Mouse (Mus musculus): ENCODE data around the gene Dusp11.
A peak's percentile ranks its signal among the peaks of the same experiment; 100 is the strongest.
"Not testable (repeated sequence)": the region's sequence is repeated elsewhere in the genome, so short reads cannot be mapped to it uniquely, and the experiment has no call there.

DNA sequence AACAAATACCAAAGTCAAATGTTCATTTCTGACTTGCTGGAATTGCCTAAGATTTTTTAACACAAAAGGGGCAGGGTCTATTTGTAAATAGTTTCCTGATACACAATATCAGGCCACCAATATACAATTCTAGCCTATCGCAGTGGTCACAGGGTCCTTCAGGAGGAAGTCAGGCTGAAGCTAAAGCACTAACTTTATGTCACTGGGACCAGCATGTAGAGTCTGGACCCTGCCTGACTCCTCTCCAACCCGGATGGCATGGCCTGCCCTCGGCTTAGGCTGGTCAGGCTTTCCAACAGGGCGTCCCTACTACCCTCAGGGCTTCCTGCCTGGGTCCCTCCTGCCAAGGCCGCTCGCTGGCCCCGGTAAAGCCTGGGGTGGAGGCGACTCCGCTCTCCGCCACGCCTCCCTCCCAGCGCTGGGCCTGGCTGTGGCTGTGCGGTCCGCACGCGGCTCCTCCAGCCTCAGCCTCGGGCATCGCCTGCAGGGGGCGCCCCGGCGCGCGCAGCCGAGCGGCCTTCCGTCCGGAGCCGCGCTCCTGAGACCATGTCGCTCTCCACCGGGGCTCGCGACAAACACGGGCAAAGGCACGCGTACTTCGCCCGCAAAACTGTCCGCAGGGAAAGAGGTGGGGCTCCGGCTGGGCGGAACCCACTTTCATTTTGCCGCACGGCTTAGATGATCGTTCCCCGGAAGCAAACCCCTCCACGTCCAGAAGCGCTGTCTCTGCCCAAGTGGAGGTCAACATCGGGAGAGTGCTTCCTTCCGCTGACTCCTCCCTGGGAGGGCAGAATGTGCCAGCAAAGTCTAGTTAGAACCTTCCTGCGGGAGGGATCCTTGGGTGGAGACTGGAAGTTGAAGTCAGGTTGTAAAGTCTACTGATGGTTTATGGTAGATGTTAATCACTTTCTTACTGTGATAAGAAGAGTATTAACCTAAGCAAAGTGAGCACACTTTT is 24.7 kb downstream of the Dusp11 start:
- peak; percentile 37 for TF ChIP-seq CTCF (IDR thresholded peaks at IDR 0.05; ENCODE audit: low read depth, low read length)
- TF ChIP-seq POLR2A (IDR thresholded peaks at IDR 0.05; ENCODE audit: insufficient read depth, low read length): not testable (repeated sequence)

All from ES-Bruce4 (cell line).